Mouse (Mus musculus): Measurements from ENCODE around the gene Zfp105.

DNA sequence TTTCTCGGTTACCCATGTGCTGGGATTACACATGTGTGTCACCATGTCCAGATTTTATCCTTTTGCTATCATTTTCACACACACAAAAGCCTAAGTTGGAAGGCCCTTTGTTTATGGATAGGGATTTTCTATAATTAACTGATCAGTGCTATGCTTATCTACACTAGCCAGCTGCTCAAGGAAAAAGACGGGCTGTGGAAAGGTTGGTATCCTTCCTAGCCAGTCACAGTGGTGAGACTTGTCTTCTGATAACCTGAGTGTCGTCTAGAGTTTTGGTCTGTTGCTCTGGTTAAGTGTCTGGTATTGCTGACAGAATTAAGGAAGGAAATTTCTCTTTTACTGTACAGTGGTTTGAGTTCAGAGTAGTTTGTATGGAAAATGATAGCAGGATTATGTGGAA lies 6.0 kb downstream of the Zfp105 start:
- no peak for TF ChIP-seq POLR2A (IDR thresholded peaks at IDR 0.05; ENCODE audit: control insufficient read depth, extremely low read depth, insufficient read depth, low read length, poor library complexity)
- TF ChIP-seq CTCF (IDR thresholded peaks at IDR 0.05; ENCODE audit: borderline replicate concordance, control insufficient read depth, extremely low read depth, insufficient read depth, low read length, poor library complexity): no peak

Measured in thymus, adult 2 months (tissue).